Mouse (Mus musculus): ENCODE results near the gene Git1. TPM values are rescaled to one million over a fixed set of nuclear protein-coding genes. Genes with fewer than 3 reads are reported as not detected.

Gene Git1
- 5.2 TPM for polyA plus RNA-seq (2017; shearing (Covaris generic))

DNA sequence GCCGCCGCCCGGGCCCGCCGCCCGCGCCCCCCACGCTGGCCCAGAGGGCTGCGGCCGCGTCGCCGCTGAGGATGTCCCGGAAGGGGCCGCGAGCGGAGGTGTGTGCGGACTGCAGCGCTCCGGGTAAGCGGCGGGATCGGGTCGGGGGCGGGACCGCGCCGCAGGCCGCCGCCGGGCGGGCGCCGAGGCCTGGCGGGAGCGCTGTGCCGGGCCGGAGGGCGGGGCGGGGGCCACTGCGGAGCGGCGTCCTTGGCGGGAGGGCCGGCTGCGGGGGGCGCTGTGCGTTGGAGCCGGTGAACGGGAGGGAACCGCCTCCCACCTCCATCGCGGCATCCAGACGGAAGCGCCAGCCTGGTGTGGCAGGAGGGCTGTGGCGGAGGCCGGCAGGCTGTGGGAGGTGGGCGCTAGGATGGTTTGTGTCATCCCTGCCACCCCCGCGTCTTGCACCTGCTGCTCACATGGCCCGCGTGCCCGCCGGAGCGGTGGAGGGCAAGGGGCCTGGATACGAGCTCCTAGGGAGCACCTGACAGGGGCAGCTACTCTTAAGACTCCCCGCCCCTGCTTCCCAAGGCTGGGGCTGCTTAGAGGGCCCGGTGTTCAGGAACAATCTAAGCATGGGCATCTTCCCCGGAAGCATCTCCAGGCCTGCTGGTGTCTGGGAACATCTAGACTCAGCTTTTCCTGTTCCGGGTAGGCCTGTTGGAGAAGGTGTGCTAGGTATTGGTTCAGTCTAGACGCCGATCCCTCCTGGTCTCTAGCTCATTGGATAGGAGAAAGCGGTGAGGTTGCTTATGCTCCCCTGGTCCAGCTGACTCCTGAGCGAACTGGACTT is at the start of gene Git1:
Gene Git1, plus strand, starts transcription at position 51 of the 832 bp plus-strand sequence.

DNA sequence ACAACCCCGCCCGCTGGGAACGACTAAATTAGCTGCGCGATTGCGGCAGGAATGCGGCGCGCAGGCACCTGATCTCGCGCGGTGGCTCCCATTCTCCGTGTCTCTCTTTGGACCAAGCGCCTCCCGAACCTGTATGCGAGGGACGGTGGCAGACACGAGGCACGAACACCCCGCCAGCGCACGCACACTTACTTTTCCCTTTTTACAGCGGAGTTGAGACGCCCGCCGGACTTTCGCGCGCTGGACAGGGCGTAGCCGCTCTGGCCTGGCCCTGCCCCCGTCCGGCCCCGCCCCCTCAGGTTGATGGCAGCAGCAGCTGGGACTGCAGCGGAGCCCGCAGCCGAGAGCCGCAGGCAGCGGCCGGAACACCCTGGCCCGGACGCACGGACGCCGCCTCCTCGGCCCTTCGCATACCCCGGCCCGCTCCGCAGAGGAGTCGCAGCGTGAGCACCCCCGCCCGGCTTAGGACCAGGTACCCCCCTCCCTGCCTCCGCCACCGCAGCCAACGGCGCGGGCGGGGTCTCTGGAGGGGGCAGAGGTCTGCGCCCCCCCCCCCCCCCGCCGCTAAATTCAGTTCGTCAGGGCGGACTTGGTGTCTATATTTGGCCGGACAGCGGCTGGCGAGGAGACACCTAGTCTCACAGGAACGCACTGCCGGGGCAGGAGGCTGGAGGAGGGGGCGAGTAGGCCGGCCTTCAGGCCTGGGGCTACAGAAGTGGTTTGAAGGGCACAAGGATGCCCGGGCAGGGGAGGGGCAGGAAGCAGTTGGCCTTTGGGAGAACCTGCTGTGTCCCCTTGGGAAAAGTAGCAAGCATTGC is 30.9 kb upstream of the Git1 start, which contains the start of gene Coro6:
Gene Coro6, plus strand, starts transcription at position 129 of the 818 bp plus-strand sequence.

DNA sequence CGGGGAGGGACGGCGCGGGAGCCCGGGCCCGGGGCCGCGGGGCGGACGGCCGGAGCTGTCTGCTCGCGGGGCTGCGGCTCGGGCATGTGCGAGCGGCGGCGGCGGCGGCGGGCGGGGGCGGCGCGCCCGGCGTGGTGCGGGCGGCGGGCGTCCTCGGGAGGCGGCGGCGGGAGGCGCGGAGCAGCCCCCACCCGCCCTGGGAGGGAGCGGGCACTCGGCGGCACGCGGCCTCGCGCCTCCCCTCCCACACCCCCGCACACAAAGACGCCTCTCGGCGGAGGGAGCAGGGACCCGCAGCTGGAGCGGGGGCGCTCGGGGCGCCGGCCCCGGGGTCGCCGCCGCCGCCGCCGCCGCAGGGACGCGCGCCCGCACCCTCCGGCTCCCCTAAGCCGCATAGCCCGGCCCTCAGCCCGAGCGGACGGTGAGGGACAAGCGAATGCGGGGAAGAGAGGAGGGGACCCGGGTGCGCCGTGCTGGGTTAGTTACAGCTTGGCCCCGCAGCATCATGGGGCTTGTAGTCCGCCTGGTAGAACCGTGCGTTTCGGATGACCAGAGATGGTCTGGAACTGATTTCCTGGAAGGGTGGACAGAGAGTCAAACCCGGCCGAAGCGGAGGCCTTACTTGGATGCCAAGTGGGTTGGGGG is 3.6 kb upstream of the Git1 start, which contains the start of gene Ankrd13b:
Gene Ankrd13b, minus strand, starts transcription at position 88 of the 645 bp plus-strand sequence.

DNA sequence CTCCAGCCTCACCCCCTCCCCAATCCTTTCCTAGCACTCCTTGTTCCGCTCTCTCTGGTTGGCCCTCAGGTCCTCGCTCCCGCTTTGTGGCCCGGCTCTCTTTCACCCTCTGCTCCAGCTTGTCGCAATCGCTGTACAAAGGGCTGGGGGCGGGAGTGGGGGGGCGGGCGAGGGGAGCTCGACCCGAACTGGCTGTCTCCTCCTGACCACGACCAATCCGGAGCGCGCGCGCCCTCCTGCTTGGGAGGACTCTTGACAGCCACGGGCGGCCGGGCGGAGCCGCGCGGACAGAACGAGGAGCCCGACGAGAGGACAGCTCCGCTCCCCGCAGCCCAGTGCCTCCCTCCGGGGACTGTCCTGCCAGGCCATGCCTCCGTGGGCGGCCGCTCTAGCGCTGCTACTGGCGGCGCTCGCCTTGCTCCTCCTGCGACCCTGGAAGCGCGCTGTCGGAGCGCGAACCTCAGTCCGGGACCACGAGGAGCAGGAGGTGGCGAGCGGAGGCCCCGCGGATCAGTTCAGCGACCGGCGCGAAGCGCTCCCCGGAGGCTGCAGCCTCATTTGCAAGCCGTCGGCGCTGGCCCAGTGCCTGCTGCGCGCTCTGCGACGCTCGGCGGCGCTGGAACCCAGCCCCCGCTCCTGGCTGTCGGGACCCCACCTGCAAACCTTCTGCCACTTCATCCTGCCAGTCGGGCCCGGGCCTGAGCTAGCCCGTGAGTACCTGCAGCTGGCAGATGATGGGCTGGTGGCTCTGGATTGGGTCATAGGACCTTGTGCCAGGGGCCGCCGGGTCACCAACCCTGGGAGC is 21.7 kb downstream of the Git1 start, which contains the start of gene Abhd15:
Gene Abhd15, plus strand, starts transcription at position 290 of the 805 bp plus-strand sequence.

GRCm38 (mm10) chr11:77515637-77516552 is 22.5 kb downstream of the Git1 start, which contains the start of gene Trp53i13:
TSS of gene Trp53i13 (minus strand) at chr11:77515980.

GRCm38 (mm10) chr11:77519043-77519442 is 25.7 kb downstream of the Git1 start, which contains the start of gene Gm10392:
TSS of gene Gm10392 (minus strand) at chr11:77519198.

Other genes with a start within 250 kb of the Git1 start
- not detected for gene Coro6, start 31.2 kb upstream of the Git1 start, polyA plus RNA-seq (2017; shearing (Covaris generic))
- 1.5 TPM for gene Ankrd13b, start 3.9 kb upstream of the Git1 start, polyA plus RNA-seq (2017; shearing (Covaris generic))
- 0.72 TPM for gene Abhd15, start 21.6 kb downstream of the Git1 start, polyA plus RNA-seq (2017; shearing (Covaris generic))
- gene Trp53i13, start 22.4 kb downstream of the Git1 start, polyA plus RNA-seq (2017; shearing (Covaris generic)), result 24.0 TPM
- gene Gm10392, start 25.6 kb downstream of the Git1 start, polyA plus RNA-seq (2017; shearing (Covaris generic)), result not detected
- gene Taok1, start 114.3 kb downstream of the Git1 start, polyA plus RNA-seq (2017; shearing (Covaris generic)), result 6.8 TPM
- gene Nufip2, start 192.6 kb downstream of the Git1 start, polyA plus RNA-seq (2017; shearing (Covaris generic)), result 90.6 TPM
- 0.27 TPM for gene Cryba1, start 231.7 kb downstream of the Git1 start, polyA plus RNA-seq (2017; shearing (Covaris generic))